Mouse (Mus musculus) embryonic facial prominence, embryonic 11.5 days (tissue): ENCODE results near the gene Cox16. TPM values are rescaled to one million over a fixed set of nuclear protein-coding genes. Genes with fewer than 3 reads are reported as not detected.
"Not testable (repeated sequence)": the region's sequence is repeated elsewhere in the genome, so short reads cannot be mapped to it uniquely, and the experiment has no call there.

Experiments used
- ATAC-seq: fragments of 200-750 bp; cut with Nextera tagmentation; replicated peaks from 2 replicates; pipeline ENCODE4 v1.8.0; 2017; ENCODE audit warnings: low read depth; ENCODE audit not compliant: insufficient number of reproducible peaks, low FRiP score, low TSS enrichment
- DNase-seq: peaks from one replicate; pipeline ENCODE4 v3.0.0-alpha.2; 2015; ENCODE audit warnings: low spot score
- H3K27ac ChIP-seq: fragments of 300-500 bp; sonication (generic); replicated peaks from 2 replicates; pipeline ENCODE4 v1.5.1; 2014; ENCODE audit warnings: mild to moderate bottlenecking, low read depth, low read length, control low read depth
- H3K27me3 ChIP-seq: fragments of 300-500 bp; sonication (generic); 2 replicates; pipeline ENCODE4 v1.6.1; 2014; ENCODE audit warnings: mild to moderate bottlenecking, low read length, moderate library complexity, mixed read lengths; ENCODE audit not compliant: control insufficient read depth, insufficient read depth
- H3K36me3 ChIP-seq: fragments of 300-500 bp; sonication (generic); replicated peaks from 2 replicates; pipeline ENCODE4 v1.6.1; 2014; ENCODE audit warnings: low read depth, mild to moderate bottlenecking, low read length, moderate library complexity, mixed read lengths; ENCODE audit not compliant: control insufficient read depth, insufficient read depth
- H3K4me1 ChIP-seq: fragments of 300-500 bp; sonication (generic); 2 replicates; pipeline ENCODE4 v1.6.1; 2014; ENCODE audit warnings: low read length, mixed read lengths; ENCODE audit not compliant: control insufficient read depth, insufficient read depth
- H3K4me2 ChIP-seq: fragments of 300-500 bp; sonication (generic); 2 replicates; pipeline ENCODE4 v1.6.1; 2014; ENCODE audit warnings: low read depth, mild to moderate bottlenecking, control low read depth, low read length, moderate library complexity
- H3K4me3 ChIP-seq: fragments of 300-500 bp; sonication (generic); 2 replicates; pipeline ENCODE4 v1.5.1; 2014; ENCODE audit warnings: low read depth, low read length, control low read depth
- H3K9ac ChIP-seq: fragments of 300-500 bp; sonication (generic); replicated peaks from 2 replicates; pipeline ENCODE4 v1.6.1; 2014; ENCODE audit warnings: mild to moderate bottlenecking, control low read depth, low read length
- H3K9me3 ChIP-seq: fragments of 300-500 bp; sonication (generic); replicated peaks from 2 replicates; pipeline ENCODE4 v1.6.1; 2016; ENCODE audit warnings: mild to moderate bottlenecking, low read length, inconsistent platforms, mixed read lengths; ENCODE audit not compliant: control insufficient read depth
- whole genome bisulfite sequencing: fragments of 180-500 bp; shearing (Covaris S2); extraction: QIAGEN DNeasy Blood & Tissue Kit; methylation state at CpG from one replicate; pipeline ENCODE4 v1.1.7; 2014; 5-methylcytosine and 5-hydroxymethylcytosine counted together
- polyA plus RNA-seq: library from polyadenylated mRNA; unstranded; fragments of >200 nt; fragmentation: Nextera tagmentation; extraction: Ambion mirVana; gene quantifications from 2 replicates; pipeline ENCODE4 v1.2.1, GENCODE M21; 2014

The Cox16 gene
- 120 and 133 TPM in 2 replicates for polyA plus RNA-seq

DNA sequence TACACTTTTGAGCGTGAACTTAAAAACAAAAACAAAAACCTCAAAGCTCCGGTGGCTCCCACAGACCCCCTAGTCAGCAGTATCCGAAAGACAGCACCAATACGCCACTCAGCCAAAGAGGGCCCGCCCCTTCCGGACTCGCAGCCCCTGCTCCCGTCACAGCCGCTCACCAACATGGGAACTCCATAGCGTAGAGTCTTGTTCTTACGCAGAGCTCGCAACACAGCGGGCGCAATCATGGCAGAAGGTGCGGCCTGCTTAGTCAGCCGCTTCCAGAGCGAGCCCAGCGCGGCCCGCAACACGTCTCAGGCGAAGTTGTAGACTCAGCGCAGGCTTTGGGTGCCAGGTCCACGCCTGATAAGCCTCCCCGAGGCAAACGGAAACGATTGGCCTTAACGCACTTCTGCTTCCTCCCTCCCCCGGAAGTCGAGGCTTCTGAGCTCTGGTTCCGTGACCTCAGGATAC is at the start of gene Cox16:
TSS of gene Cox16 (minus strand) at position 401 of the 465 bp plus-strand sequence.
- H3K4me3 ChIP-seq = peak within 1 kb of the TSS; percentile 65
- peak; percentile 91 for DNase-seq
- H3K4me1 ChIP-seq = no peaks in the 10 kb centered on the region
- peak within 1 kb of the TSS; percentile 85 for H3K9ac ChIP-seq
- peak within 1 kb of the TSS; percentile 84 for H3K27ac ChIP-seq
- ATAC-seq = peak; percentile 97
- H3K9me3 ChIP-seq = no peaks in the 10 kb centered on the region
- H3K27me3 ChIP-seq = no peaks in the 10 kb centered on the region
- WGBS = 0% methylated on average over 31 of the region's 31 CpGs
- H3K4me2 ChIP-seq = peak within 1 kb of the TSS; percentile 65
- no peaks in the 10 kb centered on the region for H3K36me3 ChIP-seq

DNA sequence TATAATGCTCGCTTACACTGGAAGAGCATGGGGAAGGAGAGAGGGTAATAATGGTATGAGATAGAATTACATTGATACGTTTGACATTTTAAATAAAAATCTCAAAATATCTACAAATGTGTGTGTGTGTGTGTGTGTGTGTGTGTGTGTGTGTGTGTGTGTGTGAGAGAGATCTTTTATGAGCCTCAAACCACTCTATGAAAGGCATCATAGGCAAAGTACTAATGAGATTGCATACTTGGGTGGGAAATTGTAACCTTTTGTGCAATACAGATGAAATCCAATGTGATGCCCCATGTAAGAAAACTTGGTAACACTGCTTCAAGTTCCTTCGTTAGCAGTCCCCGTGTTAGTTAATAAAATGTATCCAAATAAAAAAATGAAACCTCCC is 48.1 kb upstream of the Cox16 start:
- Histone ChIP-seq H3K27ac (no peak overlapping the region), H3K4me3 (peak overlapping the region; percentile 86), H3K9ac (peak overlapping the region; percentile 84), H3K27me3 (no peaks in the 10 kb centered on the region), H3K36me3 (no peaks in the 10 kb centered on the region), H3K4me1 (no peaks in the 10 kb centered on the region), H3K4me2 (peak overlapping the region; percentile 54), H3K9me3 (no peaks in the 10 kb centered on the region)
- WGBS = 41% methylated on average over 4 of the region's 4 CpGs
- DNase-seq (peak; percentile 2), ATAC-seq (peak; percentile 44; the same call in 1 of the 2 replicates)

GRCm38 (mm10) chr12:81532316-81533028 is 47.5 kb upstream of the Cox16 start, which contains the start of the genes Gm20498 and Synj2bp:
Gene Gm20498, minus strand, starts transcription at chr12:81532905.
Gene Synj2bp, minus strand, starts transcription at chr12:81532911.
- under 1% methylated on average over 46 of the region's 46 CpGs for WGBS
- Histone ChIP-seq H3K4me2 (peak within 1 kb of the TSS; percentile 54), H3K27ac (no peak within 1 kb of the TSS), H3K9me3 (no peaks in the 10 kb centered on the region), H3K9ac (peak within 1 kb of the TSS; percentile 84), H3K36me3 (no peaks in the 10 kb centered on the region), H3K27me3 (no peaks in the 10 kb centered on the region), H3K4me1 (no peaks in the 10 kb centered on the region), H3K4me3 (peak within 1 kb of the TSS; percentile 86)
- DNase-seq (peak; percentile 92), ATAC-seq (peak; percentile 92)

DNA sequence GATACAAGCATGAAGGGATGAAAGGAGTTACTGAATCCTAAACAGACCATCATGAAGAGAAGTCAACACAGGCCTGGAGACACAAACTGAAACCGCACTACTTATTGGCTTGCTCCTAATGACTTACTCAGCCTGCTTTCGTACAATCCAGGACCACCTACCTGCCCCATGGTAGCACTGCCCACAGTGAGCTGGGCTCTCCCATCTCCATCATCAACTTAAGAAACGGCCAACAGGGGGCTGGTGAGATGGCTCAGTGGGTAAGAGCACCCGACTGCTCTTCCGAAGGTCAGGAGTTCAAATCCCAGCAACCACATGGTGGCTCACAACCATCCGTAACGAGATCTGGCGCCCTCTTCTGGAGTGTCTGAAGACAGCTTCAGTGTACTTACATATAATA is 45.7 kb upstream of the Cox16 start:
- not testable (repeated sequence) for H3K4me3 ChIP-seq, H3K9me3 ChIP-seq, H3K27ac ChIP-seq, H3K9ac ChIP-seq, H3K27me3 ChIP-seq, H3K36me3 ChIP-seq, DNase-seq, ATAC-seq, H3K4me1 ChIP-seq, H3K4me2 ChIP-seq
- WGBS = 80% methylated on average over 5 of the region's 8 CpGs

GRCm38 (mm10) chr12:81496906-81497305 is 12.0 kb upstream of the Cox16 start:
- not testable (repeated sequence) for H3K4me2 ChIP-seq, H3K4me1 ChIP-seq, H3K36me3 ChIP-seq, H3K27ac ChIP-seq, H3K9me3 ChIP-seq, DNase-seq, H3K27me3 ChIP-seq, H3K4me3 ChIP-seq, H3K9ac ChIP-seq, ATAC-seq
- WGBS = 95% methylated on average over 9 of the region's 9 CpGs

DNA sequence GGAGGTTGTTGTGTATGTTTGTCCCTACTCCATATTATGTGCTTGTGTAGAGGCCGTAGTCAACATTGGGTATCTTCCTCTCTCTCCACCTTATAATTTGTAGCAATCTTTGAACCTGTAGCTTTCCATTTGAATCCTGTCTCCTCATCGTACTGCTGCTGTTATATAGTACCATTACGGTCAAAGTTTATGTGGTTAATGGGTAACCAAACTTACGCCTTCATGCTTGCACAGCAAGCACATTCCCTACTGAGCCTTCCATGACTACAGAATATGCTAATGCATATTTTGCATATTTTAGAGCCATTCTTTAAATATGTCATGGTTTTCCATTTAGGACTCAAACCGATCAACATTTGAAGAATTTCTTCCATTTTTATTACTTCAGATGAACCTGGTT is 5.6 kb upstream of the Cox16 start:
- DNase-seq (no peak), ATAC-seq (no peak)
- no peak overlapping the region for H3K4me2 ChIP-seq
- no peaks in the 10 kb centered on the region for H3K9me3 ChIP-seq
- no peaks in the 10 kb centered on the region for H3K27me3 ChIP-seq
- no peaks in the 10 kb centered on the region for H3K4me1 ChIP-seq
- no peaks in the 10 kb centered on the region for H3K36me3 ChIP-seq
- WGBS = 95% methylated on average over 5 of the region's 5 CpGs
- no peak overlapping the region for H3K9ac ChIP-seq
- no peak overlapping the region for H3K27ac ChIP-seq
- H3K4me3 ChIP-seq = no peak overlapping the region

GRCm38 (mm10) chr12:81485311-81485710 is 384 bp upstream of the Cox16 start:
- ATAC-seq (peak; percentile 48; the same call in 1 of the 2 replicates), DNase-seq (no peak)
- Histone ChIP-seq H3K4me3 (peak overlapping the region; percentile 65), H3K27ac (no peak overlapping the region), H3K36me3 (no peaks in the 10 kb centered on the region), H3K27me3 (no peaks in the 10 kb centered on the region), H3K4me1 (no peaks in the 10 kb centered on the region), H3K4me2 (peak overlapping the region; percentile 65), H3K9ac (no peak overlapping the region), H3K9me3 (no peaks in the 10 kb centered on the region)
- 60% methylated on average over 6 of the region's 6 CpGs for WGBS

DNA sequence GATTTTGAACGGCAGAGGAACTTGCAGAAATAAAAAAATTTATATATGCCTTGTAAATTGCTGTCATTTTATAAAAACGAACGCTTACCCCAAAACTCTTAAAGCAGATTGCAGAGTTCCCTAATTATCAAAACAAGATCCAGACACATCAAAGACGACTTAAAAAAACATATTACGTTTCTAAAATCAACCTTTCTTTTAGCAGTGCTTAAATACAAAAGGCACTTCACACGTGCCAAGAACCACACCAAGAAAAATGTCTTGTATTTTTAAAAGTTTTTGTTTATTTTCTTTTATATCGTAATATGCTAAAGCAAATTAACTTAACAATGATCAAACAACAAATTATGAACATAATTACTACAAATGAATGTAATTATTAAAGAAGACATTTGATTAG is 715 bp downstream of the Cox16 start:
- no peaks in the 10 kb centered on the region for H3K36me3 ChIP-seq
- H3K27ac ChIP-seq = no peak overlapping the region
- 3% methylated on average over 7 of the region's 7 CpGs for WGBS
- no peaks in the 10 kb centered on the region for H3K9me3 ChIP-seq
- H3K27me3 ChIP-seq = no peaks in the 10 kb centered on the region
- H3K4me2 ChIP-seq = peak overlapping the region; percentile 65
- DNase-seq (peak; percentile 7), ATAC-seq (no peak)
- peak overlapping the region; percentile 65 for H3K4me3 ChIP-seq
- H3K9ac ChIP-seq = peak overlapping the region; percentile 85
- H3K4me1 ChIP-seq = no peaks in the 10 kb centered on the region
